ENCODE assay signal across 20 mouse cellular contexts in the genomic region with DNA sequence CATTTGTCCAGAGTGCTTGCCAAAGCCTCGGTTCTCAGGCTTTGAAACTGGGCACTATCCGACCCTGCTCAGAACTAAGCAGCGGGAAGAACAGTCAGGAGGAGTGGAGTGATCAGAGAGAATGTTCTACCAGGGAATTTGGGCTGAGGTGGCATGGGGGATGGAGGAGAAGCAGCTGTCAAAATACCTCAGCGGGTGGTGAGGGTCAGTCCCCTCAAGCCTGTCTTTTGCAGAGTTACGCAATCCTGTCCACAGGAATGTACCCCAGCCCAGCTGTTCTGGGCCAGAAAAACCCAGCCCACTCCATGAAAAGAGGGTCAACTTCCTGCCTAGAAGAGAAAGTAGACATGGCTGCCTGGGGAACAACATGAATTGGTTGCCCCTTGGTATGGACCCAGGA. TPM values are rescaled to one million over a fixed set of nuclear protein-coding genes. Genes with fewer than 3 reads are reported as not detected.
DNase-seq lines count a peak whose midpoint lies in the region; ATAC-seq and TF ChIP-seq lines count a peak whose summit lies in the region.
"Had no signal": no experiment of that assay in that cellular context is flagged by ENCODE, and none has a peak within 500 bp of the region (broad histone marks: within the 10 kb centered on the region; RNA-seq: fewer than 3 reads in every experiment).

No protein-coding gene starts in this region.

- TF ChIP-seq EP300 in stomach, postnatal 0 days (optimal IDR thresholded peaks at IDR 0.05), result no peak

- no peaks in the 10 kb centered on the region for H3K9me3 ChIP-seq in intestine, embryonic 15.5 days
- H3K9me3 ChIP-seq in intestine, postnatal 0 days (ENCODE audit: control insufficient read depth), result no peaks in the 10 kb centered on the region
- H3K9me3 ChIP-seq in lung, embryonic 15.5 days, result no peaks in the 10 kb centered on the region
- H3K9me3 ChIP-seq in liver, embryonic 15.5 days (replicated peaks), result no peaks in the 10 kb centered on the region
- H3K9me3 ChIP-seq in stomach, postnatal 0 days (ENCODE audit: control insufficient read depth, low read length), result no peaks in the 10 kb centered on the region
- H3K9me3 ChIP-seq: forebrain, embryonic 12.5 days; midbrain, embryonic 13.5 days had no signal

- WGBS in intestine, embryonic 15.5 days, result 70% methylated on average over 5 of the region's 5 CpGs
- 72% methylated on average over 5 of the region's 5 CpGs for WGBS in intestine, postnatal 0 days
- 47% methylated on average over 5 of the region's 5 CpGs for WGBS in lung, embryonic 15.5 days
- WGBS in liver, embryonic 15.5 days (ENCODE audit: insufficient replicate concordance), result 71% methylated on average over 5 of the region's 5 CpGs
- 57% methylated on average over 5 of the region's 5 CpGs for WGBS in stomach, postnatal 0 days

- peaks cover 15% of the 10 kb centered on the region for H3K4me1 ChIP-seq in intestine, embryonic 15.5 days (replicated peaks)
- H3K4me1 ChIP-seq in intestine, postnatal 0 days (replicated peaks; ENCODE audit: control insufficient read depth, insufficient read depth, low read length), result no peaks in the 10 kb centered on the region
- peaks cover 50% of the 10 kb centered on the region for H3K4me1 ChIP-seq in lung, embryonic 15.5 days
- H3K4me1 ChIP-seq in liver, embryonic 15.5 days (replicated peaks), result peaks cover 41% of the 10 kb centered on the region
- H3K4me1 ChIP-seq in stomach, postnatal 0 days (replicated peaks; ENCODE audit: control insufficient read depth, insufficient read depth), result peaks cover 2% of the 10 kb centered on the region; the same call in 1 of the 2 replicates

- H3K27me3 ChIP-seq in intestine, embryonic 15.5 days (replicated peaks), result no peaks in the 10 kb centered on the region
- H3K27me3 ChIP-seq in intestine, postnatal 0 days (replicated peaks; ENCODE audit: control insufficient read depth, insufficient read depth, low read length), result no peaks in the 10 kb centered on the region
- H3K27me3 ChIP-seq in lung, embryonic 15.5 days, result no peaks in the 10 kb centered on the region
- no peaks in the 10 kb centered on the region for H3K27me3 ChIP-seq in liver, embryonic 15.5 days
- no peaks in the 10 kb centered on the region for H3K27me3 ChIP-seq in stomach, postnatal 0 days (ENCODE audit: control insufficient read depth, insufficient read depth, low read length)
- H3K27me3 ChIP-seq: forebrain, embryonic 12.5 days; midbrain, embryonic 13.5 days had no signal

- no peak overlapping the region for H3K9ac ChIP-seq in intestine, embryonic 15.5 days
- H3K9ac ChIP-seq in intestine, postnatal 0 days (ENCODE audit: low read depth, low read length), result no peak overlapping the region
- H3K9ac ChIP-seq in lung, embryonic 15.5 days, result no peak overlapping the region
- H3K9ac ChIP-seq in liver, embryonic 15.5 days, result no peak overlapping the region
- H3K9ac ChIP-seq in stomach, postnatal 0 days (ENCODE audit: low read length), result no peak overlapping the region
- H3K9ac ChIP-seq: forebrain, embryonic 12.5 days; midbrain, embryonic 13.5 days had no signal

- DNase-seq in lung, postnatal 25 days (ENCODE audit: low spot score), result no peak
- DNase-seq in stomach, postnatal 0 days (ENCODE audit: low spot score), result no peak
- DNase-seq in ovary, postnatal 14 days (ENCODE audit: low spot score), result no peak
- DNase-seq: adrenal gland, postnatal 36 days; B cell, adult 2 months; cerebellum, adult 11-12 months; cerebellum, postnatal 14 days; gastrocnemius, postnatal 14 days; kidney, adult 8-10 months; kidney, postnatal 36 days; left cerebral cortex, postnatal 4 days; thymus, adult 18-20 months; thymus, postnatal 4 days had no signal

- 0 out of 2 replicates have a peak overlapping the region, but pooled peaks have one; percentile 0 for H3K27ac ChIP-seq in intestine, embryonic 15.5 days
- no peak overlapping the region for H3K27ac ChIP-seq in intestine, postnatal 0 days (ENCODE audit: low read depth, low read length)
- peak overlapping the region; percentile 7 for H3K27ac ChIP-seq in lung, embryonic 15.5 days
- no peak overlapping the region for H3K27ac ChIP-seq in liver, embryonic 15.5 days (replicated peaks)
- H3K27ac ChIP-seq in stomach, postnatal 0 days (replicated peaks), result 0 out of 2 replicates have a peak overlapping the region, but pooled peaks have one; percentile 4
- H3K27ac ChIP-seq: forebrain, embryonic 12.5 days; left cerebral cortex, adult 2 months; midbrain, embryonic 13.5 days had no signal

- ATAC-seq in intestine, embryonic 15.5 days, result no peak
- ATAC-seq in intestine, postnatal 0 days, result no peak
- ATAC-seq in lung, embryonic 15.5 days (ENCODE audit: borderline replicate concordance, extremely low read depth, low FRiP score, low TSS enrichment), result no peak
- no peak for ATAC-seq in liver, embryonic 15.5 days (ENCODE audit: insufficient read depth)
- ATAC-seq in stomach, postnatal 0 days (ENCODE audit: low FRiP score, low TSS enrichment), result no peak
- ATAC-seq: midbrain, embryonic 13.5 days had no signal

- no peak overlapping the region for H3K4me2 ChIP-seq in intestine, embryonic 15.5 days (replicated peaks)
- no peak overlapping the region for H3K4me2 ChIP-seq in intestine, postnatal 0 days (replicated peaks; ENCODE audit: low read depth)
- H3K4me2 ChIP-seq in lung, embryonic 15.5 days, result no peak overlapping the region
- H3K4me2 ChIP-seq in liver, embryonic 15.5 days, result peak overlapping the region; percentile 51; the same call in 1 of the 2 replicates
- no peak overlapping the region for H3K4me2 ChIP-seq in stomach, postnatal 0 days (replicated peaks; ENCODE audit: low read depth)
- H3K4me2 ChIP-seq: forebrain, embryonic 12.5 days; midbrain, embryonic 13.5 days had no signal

- no peaks in the 10 kb centered on the region for H3K36me3 ChIP-seq in intestine, embryonic 15.5 days
- H3K36me3 ChIP-seq in intestine, postnatal 0 days (ENCODE audit: control insufficient read depth, insufficient read depth), result peaks cover 5% of the 10 kb centered on the region; the same call in 1 of the 2 replicates
- H3K36me3 ChIP-seq in lung, embryonic 15.5 days, result no peaks in the 10 kb centered on the region
- 0 out of 2 replicates have a peak, but pooled peaks cover 4% of the 10 kb centered on the region for H3K36me3 ChIP-seq in liver, embryonic 15.5 days (replicated peaks)
- H3K36me3 ChIP-seq in stomach, postnatal 0 days (ENCODE audit: control insufficient read depth, insufficient read depth, low read length), result peaks cover 6% of the 10 kb centered on the region; the same call in 1 of the 2 replicates

- H3K4me3 ChIP-seq in intestine, embryonic 15.5 days (replicated peaks), result no peak overlapping the region
- no peak overlapping the region for H3K4me3 ChIP-seq in intestine, postnatal 0 days (ENCODE audit: low read depth, low read length)
- H3K4me3 ChIP-seq in lung, embryonic 15.5 days, result no peak overlapping the region
- H3K4me3 ChIP-seq in liver, embryonic 15.5 days (replicated peaks), result no peak overlapping the region
- H3K4me3 ChIP-seq in stomach, postnatal 0 days (ENCODE audit: low read depth, low read length), result no peak overlapping the region
- H3K4me3 ChIP-seq: forebrain, embryonic 12.5 days; left cerebral cortex, adult 2 months; midbrain, embryonic 13.5 days had no signal

- TF ChIP-seq CTCF in intestine, postnatal 0 days (IDR thresholded peaks at IDR 0.05; ENCODE audit: low read depth), result no peak
- TF ChIP-seq CTCF in stomach, postnatal 0 days (IDR thresholded peaks at IDR 0.05; ENCODE audit: low read depth), result no peak

RNA-seq across cellular contexts. Expression of gene Chst15, which starts 56.4 kb away (rescaled TPM):
- 23.0 and 23.1 TPM in 2 replicates for polyA plus RNA-seq in intestine, embryonic 15.5 days (2015; fragmentation: Nextera tagmentation; extraction: Ambion mirVana)
- polyA plus RNA-seq in intestine, postnatal 0 days (2015; fragmentation: Nextera tagmentation; extraction: Ambion mirVana), result 7.9 and 8.7 TPM in 2 replicates
- polyA plus RNA-seq in lung, embryonic 15.5 days (2015; fragmentation: Nextera tagmentation; extraction: Ambion mirVana), result 17.8 and 20.3 TPM in 2 replicates
- 4.5 and 5.6 TPM in 2 replicates for polyA plus RNA-seq in liver, embryonic 15.5 days (2015; fragmentation: Nextera tagmentation; extraction: Ambion mirVana)
- 11.5 and 12.1 TPM in 2 replicates for polyA plus RNA-seq in stomach, postnatal 0 days (2015; fragmentation: Nextera tagmentation; extraction: Ambion mirVana)

Comparison
In these comparisons a context has a peak if more than half of its experiments do, and no peak if none do; other contexts are left out.
1. H3K27ac ChIP-seq: peak in intestine, embryonic 15.5 days (single experiment), lung, embryonic 15.5 days (single experiment) and stomach, postnatal 0 days (single experiment); none in intestine, postnatal 0 days (single experiment) and liver, embryonic 15.5 days (single experiment).